8 mouse cellular contexts compared by ENCODE assay signal in the genomic region with DNA sequence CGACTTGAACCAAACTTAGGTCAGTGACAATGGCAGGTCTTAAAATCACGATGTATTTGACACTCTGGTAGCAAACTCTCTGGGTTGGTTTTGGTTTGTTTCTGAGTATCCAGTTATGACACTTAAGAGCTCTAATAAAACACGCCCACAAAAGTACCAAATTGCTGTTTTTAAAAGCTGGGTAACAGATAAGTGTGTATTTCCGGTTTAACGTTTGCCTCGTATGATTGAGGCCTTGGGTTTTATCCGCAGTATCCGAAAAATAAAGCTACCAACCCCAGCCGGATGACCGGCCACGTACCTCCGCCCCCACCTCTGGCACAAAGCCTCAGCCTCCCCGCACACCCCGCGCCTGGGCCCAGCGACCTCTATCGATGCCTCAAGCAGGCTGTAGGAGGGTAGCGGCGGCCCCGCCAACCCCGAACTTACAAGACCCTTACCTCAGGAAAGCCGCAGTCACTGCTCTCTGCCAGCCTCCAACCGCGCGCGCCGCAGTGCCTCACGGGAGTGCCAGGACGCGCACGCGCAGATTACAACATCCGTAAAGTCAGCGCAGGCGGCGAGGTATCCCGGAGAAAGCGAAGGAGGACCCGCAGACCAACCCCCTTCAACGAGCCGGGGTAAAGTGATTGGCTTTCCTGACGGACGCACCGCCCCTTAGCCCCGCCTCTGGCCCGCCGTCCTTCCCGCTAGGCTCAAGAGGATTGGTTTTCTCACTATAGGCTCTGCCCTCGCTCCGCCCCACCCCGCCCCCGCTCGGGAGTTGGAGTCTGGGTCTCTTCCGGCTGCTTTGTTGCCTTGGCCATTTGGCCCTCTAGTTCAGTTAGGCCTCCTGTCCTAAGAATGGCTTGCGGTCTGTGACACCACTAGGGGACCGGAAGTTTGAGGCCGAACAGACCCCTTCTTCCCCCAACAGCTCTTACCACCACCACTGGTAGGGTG. TPM values are rescaled to one million over a fixed set of nuclear protein-coding genes. Genes with fewer than 3 reads are reported as not detected.
DNase-seq lines count a peak whose midpoint lies in the region; ATAC-seq lines count a peak whose summit lies in the region.

A gene (minus strand): TSS at position 499 of the 942 bp plus-strand sequence.
A gene (minus strand): TSS at position 578 of the 942 bp plus-strand sequence.

- H3K9ac ChIP-seq in hindbrain, embryonic 14.5 days = peak within 1 kb of the TSS; percentile 75

- peak within 1 kb of the TSS; percentile 72 for H3K4me3 ChIP-seq in hindbrain, embryonic 14.5 days (replicated peaks; ENCODE audit: low read length)

- ATAC-seq in hindbrain, embryonic 14.5 days (ENCODE audit: low FRiP score) = peak; percentile 100

- peak within 1 kb of the TSS; percentile 86 for H3K27ac ChIP-seq in hindbrain, embryonic 14.5 days

- peak within 1 kb of the TSS; percentile 74 for H3K4me2 ChIP-seq in hindbrain, embryonic 14.5 days (replicated peaks)

- DNase-seq in R1 (ENCODE audit: low read depth, low spot score) = peak; percentile 99
- peak; percentile 95 to 97 for DNase-seq in cerebellum, postnatal 25 days
- peak; percentile 91 to 93 for DNase-seq in frontal cortex, postnatal 25 days (ENCODE audit: low spot score in 2 of 2)
- peak; percentile 99 for DNase-seq in hindbrain, embryonic 14.5 days (ENCODE audit: low spot score)
- peak; percentile 97 to 98 for DNase-seq in layer of hippocampus, postnatal 36 days
- peak; percentile 98 for DNase-seq in lung, postnatal 36 days
- DNase-seq in retina, postnatal 1 day = peak; percentile 100
- DNase-seq in urinary bladder, adult 18-20 months (ENCODE audit: low spot score in 2 of 2) = peak; percentile 94 to 96

- under 1% methylated on average over 56 of the region's 57 CpGs for WGBS in hindbrain, embryonic 14.5 days

- H3K9me3 ChIP-seq in hindbrain, embryonic 14.5 days (ENCODE audit: control insufficient read depth, low read length) = no peaks in the 10 kb centered on the region

- H3K36me3 ChIP-seq in hindbrain, embryonic 14.5 days (replicated peaks; ENCODE audit: control insufficient read depth, insufficient read depth) = peaks cover 14% of the 10 kb centered on the region

- peaks cover 19% of the 10 kb centered on the region; the same call in 1 of the 2 replicates for H3K4me1 ChIP-seq in hindbrain, embryonic 14.5 days (replicated peaks; ENCODE audit: control insufficient read depth, insufficient read depth, low read length)

- H3K27me3 ChIP-seq in hindbrain, embryonic 14.5 days (ENCODE audit: control insufficient read depth, insufficient read depth, low read length) = no peaks in the 10 kb centered on the region

RNA-seq across cellular contexts. Expression of the first gene that starts in this region (rescaled TPM):
- 0.47 and 0.98 TPM in 2 replicates for polyA plus RNA-seq in hindbrain, embryonic 14.5 days (2014; fragmentation: Nextera tagmentation; extraction: Ambion mirVana)
- total RNA-seq in layer of hippocampus, postnatal 36 days (2021) = under 1 TPM; 0.71 to 0.92 TPM

RNA-seq across cellular contexts. Expression of the second gene that starts in this region (rescaled TPM):
- 12.1 and 14.1 TPM in 2 replicates for polyA plus RNA-seq in hindbrain, embryonic 14.5 days (2014; fragmentation: Nextera tagmentation; extraction: Ambion mirVana)
- total RNA-seq in layer of hippocampus, postnatal 36 days (2021) = 1 to 10 TPM; 6.3 to 6.4 TPM

Comparison
In these comparisons a context has a peak if more than half of its experiments do, and no peak if none do; other contexts are left out.
1. Peak in every context shown above with its lines: DNase-seq, ATAC-seq, H3K4me3 ChIP-seq and H3K27ac ChIP-seq.